ENCODE assay signal across 12 mouse cellular contexts in genomic region chr7:97386106-97386805, GRCm38 (mm10). TPM values are rescaled to one million over a fixed set of nuclear protein-coding genes. Genes with fewer than 3 reads are reported as not detected.
DNase-seq lines count a peak whose midpoint lies in the region; ATAC-seq and TF ChIP-seq lines count a peak whose summit lies in the region.
"Had no signal": no experiment of that assay in that cellular context is flagged by ENCODE, and none has a peak within 500 bp of the region (broad histone marks: within the 10 kb centered on the region; RNA-seq: fewer than 3 reads in every experiment).

No protein-coding gene starts in this region.

- H3K4me2 ChIP-seq in hindbrain, embryonic 12.5 days (replicated peaks): no peak overlapping the region
- H3K4me2 ChIP-seq in hindbrain, embryonic 13.5 days: no peak overlapping the region
- H3K4me2 ChIP-seq: lung, embryonic 14.5 days had no signal

- no peaks in the 10 kb centered on the region for H3K27me3 ChIP-seq in hindbrain, embryonic 12.5 days
- no peaks in the 10 kb centered on the region for H3K27me3 ChIP-seq in hindbrain, embryonic 13.5 days
- H3K27me3 ChIP-seq in small intestine, adult 2 months (ENCODE audit: control insufficient read depth, insufficient read depth, low read length): no peaks in the 10 kb centered on the region
- H3K27me3 ChIP-seq: Patski had no signal

- peaks cover 79% of the 10 kb centered on the region for H3K36me3 ChIP-seq in hindbrain, embryonic 12.5 days
- H3K36me3 ChIP-seq in hindbrain, embryonic 13.5 days: peaks cover 74% of the 10 kb centered on the region
- peaks cover 28% of the 10 kb centered on the region for H3K36me3 ChIP-seq in small intestine, adult 2 months (ENCODE audit: control insufficient read depth, insufficient read depth, low read length)

- H3K9me3 ChIP-seq in hindbrain, embryonic 12.5 days (replicated peaks): no peaks in the 10 kb centered on the region
- no peaks in the 10 kb centered on the region for H3K9me3 ChIP-seq in hindbrain, embryonic 13.5 days

- H3K4me1 ChIP-seq in hindbrain, embryonic 12.5 days: no peaks in the 10 kb centered on the region
- 0 out of 2 replicates have a peak, but pooled peaks cover 2% of the 10 kb centered on the region for H3K4me1 ChIP-seq in hindbrain, embryonic 13.5 days (replicated peaks)
- H3K4me1 ChIP-seq in small intestine, adult 2 months (ENCODE audit: control insufficient read depth, insufficient read depth, insufficient read length, low read length): peaks cover 5% of the 10 kb centered on the region; the same call in 1 of the 2 replicates

- H3K9ac ChIP-seq in hindbrain, embryonic 12.5 days: no peak overlapping the region
- H3K9ac ChIP-seq in hindbrain, embryonic 13.5 days: no peak overlapping the region
- H3K9ac ChIP-seq: lung, embryonic 14.5 days had no signal

- ATAC-seq in hindbrain, embryonic 12.5 days (ENCODE audit: low FRiP score): no peak
- ATAC-seq in hindbrain, embryonic 13.5 days (ENCODE audit: low FRiP score): no peak
- ATAC-seq: Patski had no signal

- peak; percentile 20 to 22 for DNase-seq in right cerebral cortex, postnatal 36 days (ENCODE audit: low spot score in 2 of 2)
- no peak for DNase-seq in right cerebral cortex, postnatal 25 days
- peak; percentile 46 to 54 for DNase-seq in heart, postnatal 14 days
- DNase-seq in urinary bladder, postnatal 10 days (ENCODE audit: low spot score): no peak
- no peak for DNase-seq in spleen, postnatal 4 days (ENCODE audit: low spot score in 2 of 2)
- DNase-seq: kidney, postnatal 14 days; lung, embryonic 14.5 days had no signal

- 0 out of 2 replicates have a peak overlapping the region, but pooled peaks have one; percentile 1 for H3K27ac ChIP-seq in hindbrain, embryonic 12.5 days
- H3K27ac ChIP-seq in hindbrain, embryonic 13.5 days: no peak overlapping the region
- peak overlapping the region; percentile 49 for H3K27ac ChIP-seq in small intestine, adult 2 months (ENCODE audit: insufficient read depth, low read depth, low read length)

- WGBS in hindbrain, embryonic 12.5 days: 90% methylated on average over 7 of the region's 7 CpGs
- 89% methylated on average over 7 of the region's 7 CpGs for WGBS in hindbrain, embryonic 13.5 days
- 88% methylated on average over 7 of the region's 7 CpGs for WGBS in small intestine, adult 2 months

- intact Hi-C loops in heart, postnatal 14 days (cut with DNase I): no loop called here

- no peak for TF ChIP-seq POLR2A in small intestine, adult 2 months (IDR thresholded peaks at IDR 0.05; ENCODE audit: low read depth, low read length)

- H3K4me3 ChIP-seq in hindbrain, embryonic 12.5 days: no peak overlapping the region
- H3K4me3 ChIP-seq in hindbrain, embryonic 13.5 days: no peak overlapping the region
- no peak overlapping the region for H3K4me3 ChIP-seq in small intestine, adult 2 months (ENCODE audit: low read depth, low read length)

- no peak for TF ChIP-seq CTCF in small intestine, adult 2 months (IDR thresholded peaks at IDR 0.05; ENCODE audit: extremely low read depth, insufficient read length, insufficient replicate concordance, low read depth, low read length)

RNA-seq across cellular contexts. Expression of gene Ndufc2, which starts 13.5 kb away (rescaled TPM):
- 350 and 364 TPM in 2 replicates for polyA plus RNA-seq in hindbrain, embryonic 12.5 days (2016; fragmentation: Nextera tagmentation; extraction: Ambion mirVana)
- 445 and 471 TPM in 2 replicates for polyA plus RNA-seq in hindbrain, embryonic 13.5 days (2015; fragmentation: Nextera tagmentation; extraction: Ambion mirVana)
- total RNA-seq in heart, postnatal 14 days (2021): 100 to 1,000 TPM; 516 to 524 TPM
- 58.2 and 89.7 TPM in 2 replicates for polyA plus RNA-seq in small intestine, adult 2 months (2012; rRNA removed)

RNA-seq across cellular contexts. Expression of gene Alg8, which starts 14.8 kb away (rescaled TPM):
- 27.6 and 28.1 TPM in 2 replicates for polyA plus RNA-seq in hindbrain, embryonic 12.5 days (2016; fragmentation: Nextera tagmentation; extraction: Ambion mirVana)
- 16.5 and 17.4 TPM in 2 replicates for polyA plus RNA-seq in hindbrain, embryonic 13.5 days (2015; fragmentation: Nextera tagmentation; extraction: Ambion mirVana)
- total RNA-seq in heart, postnatal 14 days (2021): 1 to 10 TPM; 5.1 to 5.5 TPM
- polyA plus RNA-seq in small intestine, adult 2 months (2012; rRNA removed): 3.7 and 6.4 TPM in 2 replicates

RNA-seq across cellular contexts. Expression of gene Thrsp, which starts 31.3 kb away (rescaled TPM):
- 0.72 and 0.81 TPM in 2 replicates for polyA plus RNA-seq in hindbrain, embryonic 12.5 days (2016; fragmentation: Nextera tagmentation; extraction: Ambion mirVana)
- polyA plus RNA-seq in hindbrain, embryonic 13.5 days (2015; fragmentation: Nextera tagmentation; extraction: Ambion mirVana): 1.8 and 2.6 TPM in 2 replicates
- 10 to 100 TPM; 27.7 to 34.9 TPM for total RNA-seq in heart, postnatal 14 days (2021)
- 2.8 and 4.2 TPM in 2 replicates for polyA plus RNA-seq in small intestine, adult 2 months (2012; rRNA removed)
- total RNA-seq: neutrophil, adult 5-6 weeks had no signal

RNA-seq across cellular contexts. Expression of gene Kctd21, which starts 54.1 kb away (rescaled TPM):
- polyA plus RNA-seq in hindbrain, embryonic 12.5 days (2016; fragmentation: Nextera tagmentation; extraction: Ambion mirVana): 6.3 and 7.7 TPM in 2 replicates
- polyA plus RNA-seq in hindbrain, embryonic 13.5 days (2015; fragmentation: Nextera tagmentation; extraction: Ambion mirVana): 7.6 and 7.9 TPM in 2 replicates
- 1 to 10 TPM; 3.0 to 3.3 TPM for total RNA-seq in heart, postnatal 14 days (2021)
- 2.8 and 7.3 TPM in 2 replicates for polyA plus RNA-seq in small intestine, adult 2 months (2012; rRNA removed)

RNA-seq across cellular contexts. Expression of gene Usp35, which starts 54.4 kb away (rescaled TPM):
- 4.0 and 5.1 TPM in 2 replicates for polyA plus RNA-seq in hindbrain, embryonic 12.5 days (2016; fragmentation: Nextera tagmentation; extraction: Ambion mirVana)
- 3.2 and 3.6 TPM in 2 replicates for polyA plus RNA-seq in hindbrain, embryonic 13.5 days (2015; fragmentation: Nextera tagmentation; extraction: Ambion mirVana)
- 1 to 10 TPM; 1.2 to 1.9 TPM for total RNA-seq in heart, postnatal 14 days (2021)
- 2.9 and 14.6 TPM in 2 replicates for polyA plus RNA-seq in small intestine, adult 2 months (2012; rRNA removed)

Comparison
In these comparisons a context has a peak if more than half of its experiments do, and no peak if none do; other contexts are left out.
1. DNase-seq: peak in right cerebral cortex, postnatal 36 days (2 of 2) and heart, postnatal 14 days (2 of 2); none in right cerebral cortex, postnatal 25 days (single experiment), urinary bladder, postnatal 10 days (single experiment) and spleen, postnatal 4 days (0 of 2).